Mouse (Mus musculus): ENCODE data around the gene Mgea5. TPM values are rescaled to one million over a fixed set of nuclear protein-coding genes. Genes with fewer than 3 reads are reported as not detected.

The Mgea5 gene
- 40.5 and 47.3 TPM in 2 replicates for polyA plus RNA-seq (2015; fragmentation: Nextera tagmentation; extraction: Ambion mirVana)

DNA sequence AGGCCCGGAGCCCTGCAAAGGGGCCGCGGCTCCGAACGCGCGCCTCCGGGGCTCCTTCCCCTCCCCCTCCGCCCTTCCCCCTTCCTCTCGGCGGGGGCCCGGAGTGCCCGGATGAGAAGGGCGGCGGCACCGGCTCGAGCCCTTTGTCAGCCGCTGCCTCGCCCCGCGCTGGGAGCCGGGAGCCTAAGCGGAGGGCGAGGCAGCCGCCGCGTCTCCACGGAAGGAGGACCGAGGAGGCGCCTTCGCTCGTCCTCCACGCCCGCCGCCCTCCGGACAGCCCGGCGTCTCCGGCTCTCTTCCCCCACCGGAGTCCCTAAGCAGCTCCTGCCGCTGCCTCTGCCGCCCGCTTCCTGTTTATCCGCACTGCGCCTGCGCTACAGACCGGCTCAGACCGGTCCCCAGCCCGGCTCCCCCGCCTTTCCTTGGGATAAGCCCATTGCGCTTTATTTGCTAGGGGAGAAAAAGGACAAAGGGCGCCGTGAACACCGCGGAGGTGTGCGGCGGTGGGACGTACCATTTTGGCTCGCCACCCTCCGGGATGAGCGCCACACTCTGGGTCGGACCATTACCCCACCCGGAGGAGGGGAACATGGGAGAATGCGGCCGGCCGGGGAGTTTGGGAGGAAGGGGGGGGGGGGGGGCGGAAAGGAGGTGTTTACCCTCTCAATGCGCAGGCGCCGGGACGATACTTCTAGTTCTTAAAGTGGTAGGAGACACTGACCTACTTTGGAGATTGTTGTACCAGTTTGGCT, at the start of gene Mgea5:
TSS of gene Mgea5 (minus strand) at position 657 of the 752 bp plus-strand sequence.
- Histone ChIP-seq H3K36me3 (peaks cover 12% of the 10 kb centered on the region), H3K4me3 (peak within 1 kb of the TSS; percentile 79), H3K4me1 (peaks cover 23% of the 10 kb centered on the region), H3K9ac (peak within 1 kb of the TSS; percentile 91), H3K9me3 (no peaks in the 10 kb centered on the region), H3K4me2 (peak within 1 kb of the TSS; percentile 60), H3K27ac (peak within 1 kb of the TSS; percentile 97), H3K27me3 (no peaks in the 10 kb centered on the region)
- WGBS: under 1% methylated on average over 53 of the region's 71 CpGs
- ATAC-seq (ENCODE audit: insufficient number of reproducible peaks, low FRiP score, low TSS enrichment, low read depth): peak; percentile 97

DNA sequence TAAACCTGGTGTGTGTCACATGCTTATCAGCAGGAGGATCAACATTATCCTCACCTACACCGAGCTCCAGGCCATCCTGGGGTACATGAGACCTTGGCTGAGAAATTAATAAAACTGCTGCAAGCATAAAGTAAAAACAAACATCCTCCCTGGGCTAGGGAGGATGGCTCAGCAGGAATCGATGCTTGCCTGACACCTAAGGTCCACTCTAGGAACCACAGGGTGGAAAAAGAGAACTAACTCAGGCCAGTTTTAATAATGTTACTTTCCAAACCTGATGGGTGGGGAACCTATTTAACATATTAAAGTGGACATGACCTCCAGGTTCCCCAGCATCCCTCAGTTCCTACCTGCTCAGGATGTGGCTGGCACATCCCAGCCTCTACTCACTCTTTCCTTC, 47.0 kb upstream of the Mgea5 start:
- Histone ChIP-seq H3K4me3 (no peak overlapping the region), H3K4me2 (no peak overlapping the region), H3K9ac (no peak overlapping the region), H3K36me3 (no peaks in the 10 kb centered on the region), H3K27me3 (no peaks in the 10 kb centered on the region), H3K27ac (no peak overlapping the region), H3K9me3 (no peaks in the 10 kb centered on the region), H3K4me1 (no peaks in the 10 kb centered on the region; the same call in 1 of the 2 replicates)
- WGBS: 51% methylated on average over 2 of the region's 2 CpGs
- no peak for ATAC-seq (ENCODE audit: insufficient number of reproducible peaks, low FRiP score, low TSS enrichment, low read depth)

DNA sequence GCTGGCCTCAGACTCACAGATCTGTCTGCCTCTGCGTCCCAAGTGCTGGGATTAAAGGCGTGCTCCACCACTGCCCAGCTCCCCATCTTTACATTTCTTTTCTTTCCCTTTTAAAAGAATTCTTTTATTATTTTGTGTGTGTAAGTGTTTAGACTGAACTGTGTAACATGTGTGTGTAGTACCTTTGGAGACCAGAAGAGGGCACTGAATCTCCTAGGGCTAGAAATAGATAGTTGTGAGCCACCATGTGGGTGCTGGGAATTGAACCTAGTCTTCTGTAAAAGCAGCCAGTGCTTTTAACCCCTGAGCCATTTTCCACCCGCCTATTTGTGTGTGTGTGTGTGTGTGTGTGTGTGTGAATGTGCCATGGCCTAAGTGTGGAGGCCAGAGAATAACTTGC, 44.1 kb upstream of the Mgea5 start:
- Histone ChIP-seq H3K4me2 (no peak overlapping the region), H3K36me3 (no peaks in the 10 kb centered on the region), H3K27me3 (no peaks in the 10 kb centered on the region), H3K4me1 (no peaks in the 10 kb centered on the region; the same call in 1 of the 2 replicates), H3K9ac (no peak overlapping the region), H3K9me3 (no peaks in the 10 kb centered on the region), H3K27ac (no peak overlapping the region), H3K4me3 (no peak overlapping the region)
- ATAC-seq (ENCODE audit: insufficient number of reproducible peaks, low FRiP score, low TSS enrichment, low read depth): no peak
- 94% methylated on average over 3 of the region's 3 CpGs for WGBS

DNA sequence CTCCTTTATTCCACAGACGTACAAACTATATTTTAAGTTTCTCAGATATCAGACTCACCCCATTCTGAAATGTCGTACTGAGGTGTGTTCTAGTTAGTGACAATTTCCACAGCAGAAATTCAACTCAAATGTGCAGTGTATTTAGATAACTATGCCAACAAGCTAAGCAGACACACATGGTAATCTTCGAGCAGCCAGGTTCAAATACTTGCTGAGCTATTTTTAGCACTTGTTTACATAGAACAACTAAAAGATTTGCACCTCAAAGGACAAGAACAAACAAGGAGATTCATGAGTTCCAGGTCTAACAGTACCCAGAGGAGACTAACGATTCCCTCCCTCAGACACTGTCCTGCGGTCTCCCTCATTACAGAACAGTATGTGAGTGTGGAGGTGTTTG, 43.5 kb upstream of the Mgea5 start:
- peaks cover 1% of the 10 kb centered on the region for H3K4me1 ChIP-seq
- no peak overlapping the region for H3K4me2 ChIP-seq
- no peak overlapping the region for H3K4me3 ChIP-seq
- H3K27ac ChIP-seq: no peak overlapping the region
- 79% methylated on average over 5 of the region's 5 CpGs for WGBS
- H3K36me3 ChIP-seq: no peaks in the 10 kb centered on the region
- no peak overlapping the region for H3K9ac ChIP-seq
- H3K27me3 ChIP-seq: no peaks in the 10 kb centered on the region
- no peaks in the 10 kb centered on the region for H3K9me3 ChIP-seq
- no peak for ATAC-seq (ENCODE audit: insufficient number of reproducible peaks, low FRiP score, low TSS enrichment, low read depth)

DNA sequence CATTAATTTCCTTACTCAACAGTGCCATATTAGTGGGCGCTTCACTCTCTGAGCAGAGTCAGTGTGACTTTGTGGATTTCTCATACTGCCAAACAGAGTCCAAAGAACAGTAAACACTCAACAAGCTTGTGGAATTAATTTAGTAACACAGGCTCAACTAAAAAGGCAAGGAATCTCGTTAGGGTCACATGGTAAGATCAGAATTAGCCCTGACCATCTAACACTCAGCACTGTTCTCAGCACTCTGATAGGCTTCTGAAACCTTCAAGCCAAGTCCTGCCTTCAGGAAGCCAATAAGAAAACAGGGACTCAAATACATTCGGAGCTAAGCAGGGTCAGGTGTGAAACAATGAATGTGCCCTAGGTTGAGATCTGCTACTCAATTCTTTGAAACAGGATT, 42.5 kb upstream of the Mgea5 start:
- H3K4me3 ChIP-seq: no peak overlapping the region
- H3K27me3 ChIP-seq: no peaks in the 10 kb centered on the region
- H3K36me3 ChIP-seq: no peaks in the 10 kb centered on the region
- H3K9me3 ChIP-seq: no peaks in the 10 kb centered on the region
- no peak overlapping the region for H3K4me2 ChIP-seq
- H3K9ac ChIP-seq: no peak overlapping the region
- ATAC-seq (ENCODE audit: insufficient number of reproducible peaks, low FRiP score, low TSS enrichment, low read depth): no peak
- 71% methylated on average over 3 of the region's 3 CpGs for WGBS
- peaks cover 5% of the 10 kb centered on the region for H3K4me1 ChIP-seq
- H3K27ac ChIP-seq: no peak overlapping the region

DNA sequence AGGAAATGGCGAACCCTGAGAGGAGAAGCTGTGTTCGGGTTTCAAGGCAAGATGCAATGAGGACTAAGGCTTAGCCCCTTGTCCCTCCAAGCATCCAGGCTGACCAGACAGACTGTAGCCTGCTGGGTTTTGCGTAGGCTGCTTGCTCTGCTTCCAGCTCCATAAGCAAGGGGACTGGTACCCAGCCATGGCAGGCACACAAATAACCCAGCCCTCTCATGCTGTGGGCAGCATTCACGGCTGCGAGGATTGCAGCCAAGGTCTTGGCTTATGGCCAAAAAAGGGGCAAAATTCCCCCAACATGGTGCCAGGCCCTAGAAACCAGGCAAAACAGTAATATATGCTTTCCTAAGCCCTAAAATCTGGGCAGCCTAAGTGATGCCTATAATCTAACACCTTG, 38.2 kb upstream of the Mgea5 start:
- Histone ChIP-seq H3K27ac (no peak overlapping the region), H3K9ac (no peak overlapping the region), H3K36me3 (peaks cover 12% of the 10 kb centered on the region; the same call in 1 of the 2 replicates), H3K4me3 (no peak overlapping the region), H3K4me1 (peaks cover 13% of the 10 kb centered on the region), H3K27me3 (no peaks in the 10 kb centered on the region), H3K9me3 (no peaks in the 10 kb centered on the region), H3K4me2 (no peak overlapping the region)
- ATAC-seq (ENCODE audit: insufficient number of reproducible peaks, low FRiP score, low TSS enrichment, low read depth): no peak
- 54% methylated on average over 5 of the region's 5 CpGs for WGBS

DNA sequence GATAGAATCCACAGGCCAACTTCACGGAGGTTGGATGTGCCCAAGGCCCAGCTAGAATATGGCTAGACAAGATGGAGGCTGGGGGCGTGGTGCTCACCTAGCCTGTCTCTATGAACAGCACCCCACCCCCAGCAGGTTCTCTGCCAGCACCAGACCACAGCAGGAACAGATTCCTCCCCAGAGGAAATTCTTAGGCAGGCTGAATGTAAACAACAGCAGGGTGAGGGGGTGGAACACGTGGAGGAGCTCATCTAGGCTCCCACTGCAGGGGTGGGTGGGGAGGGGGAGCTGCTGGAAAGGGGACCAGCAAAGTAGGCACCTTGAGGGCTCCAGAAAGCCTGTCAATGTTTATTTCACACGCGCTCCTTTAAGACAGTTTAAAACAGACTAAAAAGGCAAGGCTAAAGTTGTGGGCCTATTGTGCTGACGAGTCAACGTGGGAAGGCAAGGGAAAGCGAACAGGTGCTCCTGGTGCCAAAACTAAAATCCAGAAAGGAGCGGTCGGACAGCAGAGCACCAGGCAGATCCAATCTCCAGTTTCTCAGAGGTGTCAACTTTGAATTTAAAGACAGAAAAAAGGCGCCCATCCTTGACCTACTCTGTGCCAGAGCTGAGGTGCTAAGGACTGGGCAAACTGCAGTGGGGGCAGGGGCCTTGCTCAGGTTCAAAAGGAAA, 34.3 kb upstream of the Mgea5 start:
- H3K4me1 ChIP-seq: peaks cover 38% of the 10 kb centered on the region
- H3K36me3 ChIP-seq: peaks cover 12% of the 10 kb centered on the region; the same call in 1 of the 2 replicates
- H3K27me3 ChIP-seq: peaks cover 11% of the 10 kb centered on the region
- no peak overlapping the region for H3K4me3 ChIP-seq
- H3K9ac ChIP-seq: no peak overlapping the region
- H3K4me2 ChIP-seq: no peak overlapping the region
- H3K27ac ChIP-seq: no peak overlapping the region
- no peaks in the 10 kb centered on the region for H3K9me3 ChIP-seq
- no peak for ATAC-seq (ENCODE audit: insufficient number of reproducible peaks, low FRiP score, low TSS enrichment, low read depth)
- 66% methylated on average over 11 of the region's 11 CpGs for WGBS

DNA sequence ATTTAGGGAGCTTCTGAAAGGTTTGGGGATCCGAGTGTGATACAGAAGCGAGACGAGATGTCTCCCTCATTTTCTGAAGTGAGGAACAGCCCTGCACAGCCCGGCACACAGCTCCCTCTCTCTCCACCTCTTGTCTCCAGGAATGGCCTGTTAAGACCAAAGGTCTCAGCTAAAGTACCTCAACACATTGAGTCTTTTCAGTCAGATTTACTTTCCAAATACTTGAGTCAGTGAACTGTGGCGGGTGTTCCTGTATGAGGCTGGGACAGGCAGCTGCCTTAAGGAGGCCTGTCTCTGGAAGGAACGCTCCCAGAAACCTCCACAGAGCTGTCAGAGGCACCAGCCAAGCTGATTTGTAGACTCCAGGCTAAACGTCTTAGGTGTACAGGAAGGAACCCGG, 33.1 kb upstream of the Mgea5 start:
- no peak overlapping the region for H3K9ac ChIP-seq
- ATAC-seq (ENCODE audit: insufficient number of reproducible peaks, low FRiP score, low TSS enrichment, low read depth): no peak
- no peak overlapping the region for H3K4me3 ChIP-seq
- no peak overlapping the region for H3K27ac ChIP-seq
- 25% methylated on average over 8 of the region's 8 CpGs for WGBS
- no peaks in the 10 kb centered on the region for H3K9me3 ChIP-seq
- peaks cover 43% of the 10 kb centered on the region for H3K4me1 ChIP-seq
- H3K4me2 ChIP-seq: no peak overlapping the region
- peaks cover 19% of the 10 kb centered on the region for H3K27me3 ChIP-seq
- H3K36me3 ChIP-seq: peaks cover 12% of the 10 kb centered on the region; the same call in 1 of the 2 replicates

DNA sequence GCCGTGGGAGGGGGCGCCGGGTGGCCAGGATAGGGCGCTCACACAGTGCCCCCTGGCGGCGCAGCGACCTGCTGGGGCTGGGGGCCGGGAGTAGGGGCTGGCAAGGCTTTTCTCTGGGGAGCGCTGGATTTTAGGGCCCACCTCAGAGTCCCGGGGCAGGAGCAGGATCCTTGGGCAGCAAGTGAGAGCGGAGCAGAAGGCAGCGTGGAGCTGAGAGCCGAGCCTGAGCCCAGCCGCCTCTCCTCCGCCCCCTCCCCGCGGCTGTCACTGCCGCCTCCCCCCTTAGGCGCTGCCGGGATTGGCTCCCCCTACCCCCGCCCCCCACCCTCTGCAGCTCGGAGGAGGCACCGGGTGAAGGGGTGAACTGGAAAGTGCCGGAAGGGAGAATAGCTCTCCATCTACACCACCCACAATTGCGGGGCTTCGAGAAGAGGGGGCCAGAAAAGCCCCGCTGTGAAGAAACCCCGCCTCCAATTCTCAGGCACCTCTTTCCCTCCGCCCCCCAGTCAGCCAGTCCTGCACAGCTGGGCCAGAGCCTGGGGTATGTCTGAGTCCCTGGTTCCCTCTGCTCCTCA, 32.3 kb upstream of the Mgea5 start, which contains the start of gene Kcnip2:
TSS of gene Kcnip2 (minus strand) at position 231 of the 575 bp plus-strand sequence.
- no peak within 1 kb of the TSS for H3K27ac ChIP-seq
- no peak for ATAC-seq (ENCODE audit: insufficient number of reproducible peaks, low FRiP score, low TSS enrichment, low read depth)
- peak within 1 kb of the TSS; percentile 76 for H3K4me2 ChIP-seq
- H3K9me3 ChIP-seq: no peaks in the 10 kb centered on the region
- H3K4me1 ChIP-seq: peaks cover 43% of the 10 kb centered on the region
- under 1% methylated on average over 28 of the region's 29 CpGs for WGBS
- peaks cover 12% of the 10 kb centered on the region; the same call in 1 of the 2 replicates for H3K36me3 ChIP-seq
- H3K9ac ChIP-seq: 0 out of 2 replicates have a peak within 1 kb of the TSS, but pooled peaks have one; percentile 20
- H3K4me3 ChIP-seq: peak within 1 kb of the TSS; percentile 38
- H3K27me3 ChIP-seq: peaks cover 24% of the 10 kb centered on the region

DNA sequence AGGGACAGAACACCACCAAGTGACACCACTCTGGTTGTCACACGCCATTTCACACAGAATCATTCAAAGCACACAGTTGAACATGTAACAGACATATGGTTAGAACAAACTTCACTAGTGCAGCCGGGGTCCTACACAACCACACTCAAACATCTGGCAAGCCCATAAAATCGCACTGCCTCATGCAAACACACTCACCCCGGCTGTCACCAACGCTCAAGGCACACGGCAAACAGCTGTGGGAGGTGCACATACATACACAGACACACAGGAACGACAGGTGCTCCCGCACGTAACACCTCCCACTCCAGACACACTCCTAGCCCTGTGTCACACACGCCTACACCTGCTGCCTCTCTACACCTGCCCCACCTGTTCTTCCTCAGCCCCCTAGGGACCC, 31.5 kb upstream of the Mgea5 start:
- 33% methylated on average over 10 of the region's 10 CpGs for WGBS
- peak overlapping the region; percentile 38 for H3K4me3 ChIP-seq
- H3K27me3 ChIP-seq: peaks cover 25% of the 10 kb centered on the region
- H3K4me2 ChIP-seq: peak overlapping the region; percentile 76
- ATAC-seq (ENCODE audit: insufficient number of reproducible peaks, low FRiP score, low TSS enrichment, low read depth): no peak
- no peak overlapping the region for H3K27ac ChIP-seq
- no peak overlapping the region for H3K9ac ChIP-seq
- peaks cover 43% of the 10 kb centered on the region for H3K4me1 ChIP-seq
- H3K36me3 ChIP-seq: peaks cover 12% of the 10 kb centered on the region; the same call in 1 of the 2 replicates
- no peaks in the 10 kb centered on the region for H3K9me3 ChIP-seq

DNA sequence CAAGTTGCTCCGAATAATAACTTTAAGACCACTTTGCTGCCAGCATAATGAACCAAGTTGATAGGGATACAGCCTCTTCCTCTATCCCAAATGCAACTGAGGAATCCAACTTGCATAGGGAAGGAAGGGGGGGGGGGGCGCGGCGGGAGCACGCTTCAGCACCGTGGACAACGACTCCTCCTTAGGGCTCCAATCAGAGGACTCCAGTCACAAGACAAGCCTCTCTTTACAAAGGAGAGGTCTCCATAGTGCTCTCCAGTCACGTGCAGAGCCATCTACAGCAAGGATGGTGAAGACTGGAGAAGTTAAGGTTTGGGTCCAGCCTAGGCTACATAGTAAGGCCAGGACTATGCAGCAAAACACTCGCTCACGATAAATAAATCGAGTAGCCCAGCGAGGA, 30.2 kb upstream of the Mgea5 start:
- H3K27ac ChIP-seq: no peak overlapping the region
- peaks cover 25% of the 10 kb centered on the region for H3K27me3 ChIP-seq
- no peak for ATAC-seq (ENCODE audit: insufficient number of reproducible peaks, low FRiP score, low TSS enrichment, low read depth)
- H3K4me2 ChIP-seq: no peak overlapping the region
- no peak overlapping the region for H3K4me3 ChIP-seq
- H3K9me3 ChIP-seq: no peaks in the 10 kb centered on the region
- H3K4me1 ChIP-seq: peaks cover 43% of the 10 kb centered on the region
- 14% methylated on average over 12 of the region's 12 CpGs for WGBS
- no peak overlapping the region for H3K9ac ChIP-seq
- H3K36me3 ChIP-seq: peaks cover 10% of the 10 kb centered on the region; the same call in 1 of the 2 replicates

DNA sequence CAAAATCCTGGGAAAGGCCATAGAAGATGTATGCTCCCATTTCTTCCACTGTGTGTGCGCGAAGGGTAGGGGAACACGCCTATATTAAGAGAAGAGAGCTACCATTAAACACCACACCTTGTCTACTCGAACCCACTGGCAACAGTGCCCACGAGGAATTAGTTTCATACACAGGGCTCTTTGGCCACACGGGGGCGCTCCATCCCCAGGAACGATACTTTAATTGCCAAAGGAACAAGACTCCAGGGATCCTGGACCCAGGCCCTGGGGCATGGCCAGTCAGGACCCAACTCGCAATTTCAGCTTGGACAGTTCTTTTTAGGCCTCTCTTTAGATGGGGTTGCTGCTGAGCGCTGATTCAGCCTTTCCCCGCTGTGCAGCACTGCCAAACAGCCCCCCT, 29.6 kb upstream of the Mgea5 start:
- no peak for ATAC-seq (ENCODE audit: insufficient number of reproducible peaks, low FRiP score, low TSS enrichment, low read depth)
- Histone ChIP-seq H3K4me3 (no peak overlapping the region), H3K9ac (no peak overlapping the region), H3K27ac (no peak overlapping the region), H3K4me2 (no peak overlapping the region), H3K4me1 (peaks cover 39% of the 10 kb centered on the region), H3K36me3 (peaks cover 5% of the 10 kb centered on the region; the same call in 1 of the 2 replicates), H3K9me3 (no peaks in the 10 kb centered on the region), H3K27me3 (peaks cover 25% of the 10 kb centered on the region)
- WGBS: 6% methylated on average over 11 of the region's 11 CpGs
